Mouse (Mus musculus) C2C12 (cell line): ENCODE results near the gene Olfr1294. TPM values are rescaled to one million over a fixed set of nuclear protein-coding genes. Genes with fewer than 3 reads are reported as not detected.

Experiments
- H3K27me3 ChIP-seq: one replicate; pipeline ENCODE4 v1.6.1; 2011; ENCODE audit not compliant: control insufficient read depth, insufficient read depth, insufficient read length
- H3K36me3 ChIP-seq: one replicate; pipeline ENCODE4 v1.6.1; 2011; ENCODE audit not compliant: control insufficient read depth, insufficient read depth
- H3K4me3 ChIP-seq: one replicate; pipeline ENCODE4 v1.5.1; 2011; ENCODE audit warnings: mild to moderate bottlenecking, control low read depth; ENCODE audit not compliant: poor library complexity, insufficient read depth, severe bottlenecking
- H3K79me2 ChIP-seq: one replicate; pipeline ENCODE4 v1.6.1; 2011; ENCODE audit not compliant: control insufficient read depth, insufficient read depth
- H3K79me3 ChIP-seq: one replicate; pipeline ENCODE4 v1.6.1; 2011; ENCODE audit warnings: low read depth, control low read depth
- H3ac ChIP-seq: one replicate; pipeline ENCODE3; 2011; ENCODE audit warnings: low read depth; ENCODE audit not compliant: control insufficient read depth, insufficient read length
- CEBPB ChIP-seq: IDR thresholded peaks from one replicate; pipeline ENCODE4 v1.6.1; 2011; ENCODE audit warnings: low read depth, mild to moderate bottlenecking, control low read depth, moderate library complexity
- CTCF ChIP-seq: IDR thresholded peaks from one replicate; pipeline ENCODE4 v1.5.1; 2011; ENCODE audit not compliant: control insufficient read depth, insufficient read depth, insufficient read length
- FOSL1 ChIP-seq: IDR thresholded peaks from one replicate; pipeline ENCODE4 v1.8.0; 2011; ENCODE audit warnings: mild to moderate bottlenecking, low read length; ENCODE audit not compliant: poor library complexity, insufficient read depth, severe bottlenecking
- MAX ChIP-seq: IDR thresholded peaks from one replicate; pipeline ENCODE4 v1.6.1; 2011; ENCODE audit warnings: mild to moderate bottlenecking, control low read depth
- MYOD1 ChIP-seq: IDR thresholded peaks from one replicate; pipeline ENCODE4 v1.6.1; 2011; ENCODE audit warnings: low read depth; ENCODE audit not compliant: control insufficient read depth, insufficient read length
- MYOG ChIP-seq: IDR thresholded peaks from one replicate; pipeline ENCODE4 v1.6.1; 2011; ENCODE audit not compliant: control insufficient read depth, insufficient read length; ENCODE audit errors: extremely low read depth
- USF1 ChIP-seq: IDR thresholded peaks from one replicate; pipeline ENCODE4 v1.6.1; 2011; ENCODE audit warnings: low read depth, mild to moderate bottlenecking, control low read depth, moderate library complexity
- long read RNA-seq, 2 experiments: library from polyadenylated mRNA; unstranded; transcript quantifications; one replicate each; pipeline ENCODE4 v2.0.0; 2019 to 2020
- polyA plus RNA-seq: library from polyadenylated mRNA; unstranded; fragments of >200 nt; fragmentation: generic; extraction: Trizol; gene quantifications from one replicate; pipeline ENCODE4 v1.2.1, GENCODE M21; 2012; ENCODE audit warnings: missing spikeins

Olfr1294 gene
- polyA plus RNA-seq = not detected
- long read RNA-seq, experiment 1 = 0 reads
- long read RNA-seq, experiment 2 = 0 reads

DNA sequence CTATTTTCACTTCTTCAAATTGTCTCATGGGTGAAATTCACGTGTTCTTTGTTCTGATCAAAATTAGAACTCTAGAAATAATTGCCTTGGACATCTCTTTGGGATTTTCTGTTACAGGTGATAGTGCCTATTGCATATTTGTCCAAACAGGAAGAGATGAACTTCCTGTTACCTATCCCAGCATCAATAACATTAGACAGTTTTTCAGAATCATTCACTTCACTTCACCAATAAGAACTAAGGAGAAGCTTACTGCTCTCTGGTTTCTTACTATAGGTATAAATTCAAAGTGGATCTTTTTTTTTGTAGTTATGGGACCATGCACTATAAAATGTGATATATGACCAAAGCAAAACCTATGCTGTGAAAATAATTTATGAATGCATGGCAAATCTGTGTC lies at the start of gene Olfr1294:
Olfr1294 (minus strand) TSS at position 101 of the 400 bp plus-strand sequence.
- Histone ChIP-seq H3K79me3 (no peaks in the 10 kb centered on the region), H3K27me3 (no peaks in the 10 kb centered on the region), H3K79me2 (no peaks in the 10 kb centered on the region), H3K36me3 (no peaks in the 10 kb centered on the region), H3ac (no peak within 1 kb of the TSS), H3K4me3 (no peak within 1 kb of the TSS)
- no peak for TF ChIP-seq FOSL1
- no peak for TF ChIP-seq MYOG
- no peak for TF ChIP-seq USF1
- no peak for TF ChIP-seq MAX
- no peak for TF ChIP-seq CEBPB
- TF ChIP-seq MYOD1 = no peak
- no peak for TF ChIP-seq CTCF

DNA sequence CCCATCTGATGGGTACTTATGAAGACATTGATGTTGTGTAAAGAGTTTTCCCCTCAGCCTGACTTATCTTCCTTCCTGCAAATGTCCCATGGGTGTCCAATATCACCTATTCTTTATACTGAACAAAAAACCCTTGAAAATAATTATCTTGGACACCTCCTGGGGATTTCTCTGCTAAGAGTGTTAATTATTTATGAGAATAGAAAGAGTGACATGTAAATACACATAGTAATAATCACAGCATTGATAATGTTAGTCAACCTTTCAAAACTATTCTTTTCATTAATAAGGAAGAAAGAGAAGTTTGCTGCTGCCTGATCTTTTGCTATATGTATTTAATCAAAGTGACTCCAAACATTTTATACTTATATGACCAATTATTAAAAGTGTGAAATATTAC lies 29.5 kb upstream of the Olfr1294 start, which contains the start of gene Olfr1295:
Olfr1295 (minus strand) TSS at position 101 of the 400 bp plus-strand sequence.
- Histone ChIP-seq H3K27me3 (no peaks in the 10 kb centered on the region), H3K79me2 (no peaks in the 10 kb centered on the region), H3ac (no peak within 1 kb of the TSS), H3K79me3 (no peaks in the 10 kb centered on the region), H3K36me3 (no peaks in the 10 kb centered on the region), H3K4me3 (no peak within 1 kb of the TSS)
- TF ChIP-seq MYOG (no peak), CEBPB (no peak), FOSL1 (no peak), USF1 (no peak), CTCF (no peak), MAX (no peak), MYOD1 (no peak)

DNA sequence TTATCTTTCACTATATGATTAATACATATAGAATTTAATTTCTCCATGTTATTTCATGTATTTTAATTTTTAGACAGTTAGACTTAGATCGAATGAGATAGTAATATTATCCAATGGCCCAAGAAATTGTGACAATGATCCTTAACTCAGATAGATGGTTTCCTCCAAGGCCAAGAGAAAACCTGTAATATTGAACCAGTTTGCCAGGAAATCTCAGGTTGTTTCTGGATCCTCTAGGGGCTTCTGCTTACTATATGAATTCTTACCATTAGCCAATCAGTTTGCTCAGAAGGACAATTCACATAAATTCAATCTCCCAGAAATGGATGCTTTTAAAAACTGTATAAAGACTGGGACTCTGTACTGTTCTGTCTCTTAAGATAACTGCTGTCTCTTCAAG lies 15.2 kb downstream of the Olfr1294 start, which contains the start of gene Olfr1293-ps:
Olfr1293-ps (plus strand) TSS at position 301 of the 400 bp plus-strand sequence.
- H3K36me3 ChIP-seq = no peaks in the 10 kb centered on the region
- no peak within 1 kb of the TSS for H3ac ChIP-seq
- H3K79me3 ChIP-seq = no peaks in the 10 kb centered on the region
- no peak for TF ChIP-seq MYOD1
- TF ChIP-seq MYOG = no peak
- no peak for TF ChIP-seq CTCF
- TF ChIP-seq MAX = no peak
- TF ChIP-seq USF1 = no peak
- TF ChIP-seq CEBPB = no peak
- no peak for TF ChIP-seq FOSL1
- H3K27me3 ChIP-seq = no peaks in the 10 kb centered on the region
- H3K79me2 ChIP-seq = no peaks in the 10 kb centered on the region
- H3K4me3 ChIP-seq = no peak within 1 kb of the TSS

DNA sequence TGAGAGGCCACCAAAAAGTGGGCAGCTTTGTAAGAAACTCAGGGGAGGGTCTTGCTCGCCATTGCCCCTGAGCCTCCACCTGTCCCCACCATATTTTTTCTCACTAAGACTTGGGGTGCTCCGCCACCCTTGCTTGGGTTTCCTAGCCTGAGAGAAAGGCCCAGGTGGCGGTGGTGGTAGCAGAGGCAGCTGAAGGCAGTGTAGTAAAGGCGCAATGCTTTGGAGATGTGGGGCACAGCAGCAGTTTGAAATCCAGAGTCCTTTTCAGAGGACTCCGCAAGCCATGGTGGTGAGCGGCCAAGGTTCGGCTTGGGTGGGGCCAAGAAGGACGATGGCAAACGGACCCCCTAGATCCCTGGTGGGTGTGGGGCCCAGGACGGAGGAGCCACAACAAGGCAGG lies 22.6 kb downstream of the Olfr1294 start:
- no peak for TF ChIP-seq MYOD1
- TF ChIP-seq USF1 = no peak
- Histone ChIP-seq H3K79me3 (no peaks in the 10 kb centered on the region), H3K27me3 (no peaks in the 10 kb centered on the region), H3K79me2 (no peaks in the 10 kb centered on the region), H3K4me3 (no peak overlapping the region), H3ac (no peak overlapping the region), H3K36me3 (no peaks in the 10 kb centered on the region)

DNA sequence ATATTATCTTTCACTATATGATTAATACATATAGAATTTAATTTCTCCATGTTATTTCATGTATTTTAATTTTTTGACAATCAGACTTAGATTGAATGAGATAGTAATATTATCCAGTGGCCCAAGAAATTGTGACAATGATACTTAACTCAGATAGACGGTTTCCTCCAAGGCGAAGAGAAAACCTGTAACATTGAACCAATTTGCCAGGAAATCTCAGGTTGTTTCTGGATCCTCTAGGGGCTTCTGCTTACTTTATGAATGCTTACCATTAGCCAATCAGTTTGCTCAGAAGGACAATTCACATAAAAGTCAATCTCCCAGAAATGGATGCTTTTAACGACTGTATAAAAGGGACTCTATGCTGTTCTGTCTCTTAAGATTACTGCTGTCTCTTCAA lies 43.2 kb downstream of the Olfr1294 start, which contains the start of gene Olfr1291-ps1:
Olfr1291-ps1 (plus strand) TSS at position 301 of the 400 bp plus-strand sequence.
- Histone ChIP-seq H3ac (no peak within 1 kb of the TSS), H3K79me3 (no peaks in the 10 kb centered on the region), H3K27me3 (no peaks in the 10 kb centered on the region), H3K4me3 (no peak within 1 kb of the TSS), H3K79me2 (no peaks in the 10 kb centered on the region), H3K36me3 (no peaks in the 10 kb centered on the region)
- TF ChIP-seq MYOG (no peak), CTCF (no peak), USF1 (no peak), MAX (no peak), FOSL1 (no peak), MYOD1 (no peak), CEBPB (no peak)

GRCm38 (mm10) chr2:111493729-111494128 lies 46.4 kb downstream of the Olfr1294 start, which contains the start of gene Olfr1290:
Gene Olfr1290 (minus strand): TSS chr2:111493829.
- Histone ChIP-seq H3ac (no peak within 1 kb of the TSS), H3K79me3 (no peaks in the 10 kb centered on the region), H3K79me2 (no peaks in the 10 kb centered on the region), H3K36me3 (no peaks in the 10 kb centered on the region), H3K4me3 (no peak within 1 kb of the TSS), H3K27me3 (no peaks in the 10 kb centered on the region)
- TF ChIP-seq MAX (no peak), MYOG (no peak), FOSL1 (no peak), MYOD1 (no peak), USF1 (no peak), CTCF (no peak), CEBPB (no peak)

Other genes starting within 250 kb of the Olfr1294 start
- not detected for gene Olfr1279, start 239.7 kb downstream of the Olfr1294 start, polyA plus RNA-seq
- not detected for gene Olfr1280, start 226.3 kb downstream of the Olfr1294 start, polyA plus RNA-seq
- not detected for gene Olfr1281, start 213.8 kb downstream of the Olfr1294 start, polyA plus RNA-seq
- not detected for gene Olfr1282, start 204.2 kb downstream of the Olfr1294 start, polyA plus RNA-seq
- not detected for gene Olfr1283, start 173.5 kb downstream of the Olfr1294 start, polyA plus RNA-seq
- not detected for gene Olfr1284, start 164.8 kb downstream of the Olfr1294 start, polyA plus RNA-seq
- not detected for gene Olfr1286, start 117.2 kb downstream of the Olfr1294 start, polyA plus RNA-seq
- gene Olfr1287, start 91.1 kb downstream of the Olfr1294 start, polyA plus RNA-seq = not detected
- not detected for gene Olfr1288, start 66.2 kb downstream of the Olfr1294 start, polyA plus RNA-seq
- gene Olfr1289, start 59.5 kb downstream of the Olfr1294 start, polyA plus RNA-seq = not detected
- not detected for gene Olfr1290, start 46.5 kb downstream of the Olfr1294 start, polyA plus RNA-seq
- not detected for gene Olfr1291-ps1, start 43.1 kb downstream of the Olfr1294 start, polyA plus RNA-seq
- gene Olfr1293-ps, start 15.1 kb downstream of the Olfr1294 start, polyA plus RNA-seq = not detected
- not detected for gene Olfr1295, start 29.4 kb upstream of the Olfr1294 start, polyA plus RNA-seq
- not detected for gene Olfr1297, start 86.2 kb upstream of the Olfr1294 start, polyA plus RNA-seq
- not detected for gene Olfr1298, start 108.9 kb upstream of the Olfr1294 start, polyA plus RNA-seq
- not detected for gene Olfr1299, start 121.1 kb upstream of the Olfr1294 start, polyA plus RNA-seq
- not detected for gene Olfr1301, start 210.7 kb upstream of the Olfr1294 start, polyA plus RNA-seq
- gene Olfr1302, start 237.1 kb upstream of the Olfr1294 start, polyA plus RNA-seq = not detected